Mouse (Mus musculus): Measurements from ENCODE around the gene Mcat. TPM values are rescaled to one million over a fixed set of nuclear protein-coding genes. Genes with fewer than 3 reads are reported as not detected.
"Not testable (repeated sequence)": the region's sequence is repeated elsewhere in the genome, so short reads cannot be mapped to it uniquely, and the experiment has no call there.

The Mcat gene
- polyA plus RNA-seq, 1 experiment from 2014 or later: 25.8 TPM

DNA sequence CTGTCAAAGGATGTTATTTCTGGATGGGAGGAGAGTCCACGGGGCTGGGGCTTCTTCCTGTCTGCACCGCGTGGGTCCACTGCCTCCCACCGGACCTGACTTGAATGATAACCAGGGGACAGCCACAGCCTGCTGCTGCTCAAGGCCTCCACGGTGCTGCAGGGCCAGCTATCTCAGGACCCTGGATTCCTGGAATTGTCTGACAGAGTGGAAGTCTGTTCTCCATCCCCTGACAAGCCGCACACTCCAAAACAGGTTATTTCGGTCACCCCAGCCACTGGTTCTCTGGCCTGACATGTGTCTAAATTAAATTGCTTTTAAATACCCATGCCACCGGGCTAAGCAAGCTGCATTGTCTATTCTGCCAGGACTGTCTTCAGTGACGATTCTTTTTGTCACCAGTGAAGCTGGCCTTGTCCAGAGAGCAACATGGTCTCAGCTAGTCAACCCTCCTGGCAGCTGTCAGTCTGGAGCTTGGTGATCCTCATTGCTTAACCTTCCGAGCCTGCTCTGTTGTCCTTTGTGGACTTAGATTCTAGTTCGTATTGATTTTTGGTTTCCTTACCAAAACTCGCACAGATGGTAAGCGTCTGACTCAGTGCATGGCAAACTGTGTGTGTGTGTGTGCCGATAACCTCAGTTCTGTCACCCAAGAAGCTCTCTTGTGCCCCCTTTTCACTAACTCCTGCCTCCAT lies 39.8 kb downstream of the Mcat start:
- no peaks in the 10 kb centered on the region for H3K27me3 ChIP-seq
- peak overlapping the region; percentile 14 for H3K4me3 ChIP-seq
- WGBS: 22% methylated on average over 14 of the region's 14 CpGs
- no peaks in the 10 kb centered on the region for H3K9me3 ChIP-seq (replicated peaks)
- peak; percentile 87 for ATAC-seq (replicated peaks; ENCODE audit: insufficient number of reproducible peaks, insufficient read depth, low FRiP score, low read depth)
- peaks cover 66% of the 10 kb centered on the region for H3K4me1 ChIP-seq (replicated peaks)
- peak overlapping the region; percentile 83 for H3K4me2 ChIP-seq
- H3K36me3 ChIP-seq: no peaks in the 10 kb centered on the region
- peak overlapping the region; percentile 37 for H3K9ac ChIP-seq
- H3K27ac ChIP-seq: peak overlapping the region; percentile 95

DNA sequence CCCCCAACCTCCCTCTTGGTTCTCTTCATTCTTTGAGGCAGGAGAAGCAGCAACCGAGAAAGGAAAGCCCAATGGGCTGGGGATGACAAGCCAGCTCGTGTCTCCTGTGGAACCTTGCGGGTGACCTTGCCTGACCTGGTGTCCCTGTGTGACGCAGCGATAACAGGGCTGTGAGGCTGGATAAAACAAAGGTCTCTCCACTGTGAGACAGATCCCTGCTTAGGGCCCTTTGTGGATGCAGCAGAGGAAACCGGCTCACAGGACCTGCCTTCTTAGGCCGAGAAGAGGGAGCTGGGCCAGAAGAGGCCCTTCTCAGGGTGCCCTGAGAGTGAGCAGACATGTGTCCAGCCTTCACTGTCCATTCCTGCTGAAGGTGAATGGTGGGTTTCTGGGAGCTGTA lies 40.4 kb downstream of the Mcat start:
- Histone ChIP-seq H3K36me3 (no peaks in the 10 kb centered on the region), H3K4me2 (peak overlapping the region; percentile 83), H3K9me3 (replicated peaks) (no peaks in the 10 kb centered on the region), H3K27ac (peak overlapping the region; percentile 95), H3K27me3 (no peaks in the 10 kb centered on the region), H3K9ac (peak overlapping the region; percentile 37; the same call in 1 of the 2 replicates), H3K4me1 (replicated peaks) (peaks cover 66% of the 10 kb centered on the region), H3K4me3 (no peak overlapping the region)
- WGBS: 19% methylated on average over 7 of the region's 7 CpGs
- peak; percentile 72 for ATAC-seq (replicated peaks; ENCODE audit: insufficient number of reproducible peaks, insufficient read depth, low FRiP score, low read depth)

DNA sequence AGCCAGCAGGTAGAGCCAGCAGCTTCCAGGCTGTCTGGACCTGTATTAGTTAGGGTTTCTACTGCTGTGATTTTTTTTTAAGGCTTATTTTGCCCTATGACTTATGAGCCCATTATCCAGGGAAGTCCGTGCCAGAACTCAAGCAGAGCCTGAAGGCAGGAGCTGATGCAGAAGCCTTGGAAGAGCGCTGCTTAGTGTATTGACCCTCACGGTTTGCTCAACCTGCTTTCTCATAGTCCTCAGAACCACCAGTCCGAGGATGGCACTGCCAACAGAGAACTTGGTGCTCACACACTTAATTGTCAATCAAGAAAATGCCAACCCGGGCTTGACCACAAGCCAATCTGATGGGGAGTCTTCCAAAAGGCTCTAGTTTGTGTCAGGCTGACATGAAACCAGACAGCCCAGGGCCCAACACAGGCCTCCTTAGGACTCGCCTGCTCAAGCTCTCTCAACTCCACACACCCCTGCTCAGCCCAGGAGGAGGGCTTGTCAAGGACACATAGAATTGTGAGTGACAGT lies 42.7 kb downstream of the Mcat start:
- peak overlapping the region; percentile 25; the same call in 1 of the 2 replicates for H3K27ac ChIP-seq
- no peak overlapping the region for H3K9ac ChIP-seq
- H3K4me3 ChIP-seq: no peak overlapping the region
- H3K9me3 ChIP-seq (replicated peaks): no peaks in the 10 kb centered on the region
- H3K4me2 ChIP-seq: no peak overlapping the region
- peaks cover 56% of the 10 kb centered on the region for H3K4me1 ChIP-seq (replicated peaks)
- ATAC-seq (replicated peaks; ENCODE audit: insufficient number of reproducible peaks, insufficient read depth, low FRiP score, low read depth): no peak
- 79% methylated on average over 6 of the region's 6 CpGs for WGBS
- no peaks in the 10 kb centered on the region for H3K36me3 ChIP-seq
- no peaks in the 10 kb centered on the region for H3K27me3 ChIP-seq

DNA sequence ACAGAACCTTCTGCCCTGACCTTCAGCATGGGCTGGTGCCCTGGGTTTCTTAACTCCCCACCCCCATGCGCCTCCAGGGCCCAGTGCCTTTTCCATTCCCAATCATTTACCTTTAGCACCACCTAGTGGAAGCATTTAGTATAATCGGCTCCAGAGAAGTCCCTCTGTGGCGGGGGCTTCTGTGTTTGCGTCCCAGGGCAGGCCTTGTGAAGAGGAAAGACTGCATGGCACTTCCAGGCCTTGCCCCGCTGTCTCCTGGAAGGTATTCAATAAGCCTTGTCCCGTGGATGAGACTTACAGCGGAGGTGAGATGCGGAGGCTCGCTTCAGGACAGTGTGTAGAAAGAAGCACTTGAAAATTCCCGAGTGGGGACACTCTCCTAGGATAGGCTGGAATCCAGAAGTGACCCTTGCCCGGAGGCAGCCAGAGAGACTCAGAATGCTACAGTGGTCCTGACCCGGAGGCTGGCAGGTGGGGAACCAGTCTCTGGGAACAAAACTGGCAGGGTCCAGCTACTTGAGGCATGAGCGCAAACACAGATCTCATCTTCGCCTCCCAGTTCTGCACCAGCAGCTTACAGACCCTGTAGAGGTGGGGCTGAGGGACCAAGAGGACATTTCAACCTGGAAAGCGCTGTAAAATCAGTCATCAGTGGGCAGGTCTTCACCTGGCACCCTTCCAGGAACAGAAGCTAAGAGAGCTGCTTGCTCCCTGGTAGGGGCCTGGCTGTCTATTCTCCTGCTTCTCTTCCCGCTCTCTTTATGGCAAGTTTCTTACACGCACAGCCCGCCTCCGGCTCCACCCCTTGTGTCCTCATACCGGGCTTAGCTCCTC lies 45.2 kb downstream of the Mcat start:
- H3K4me3 ChIP-seq: no peak overlapping the region
- peaks cover 31% of the 10 kb centered on the region for H3K4me1 ChIP-seq (replicated peaks)
- no peaks in the 10 kb centered on the region for H3K36me3 ChIP-seq
- 29% methylated on average over 20 of the region's 20 CpGs for WGBS
- H3K9ac ChIP-seq: no peak overlapping the region
- no peak overlapping the region for H3K27ac ChIP-seq
- no peaks in the 10 kb centered on the region for H3K27me3 ChIP-seq
- ATAC-seq (replicated peaks; ENCODE audit: insufficient number of reproducible peaks, insufficient read depth, low FRiP score, low read depth): peak; percentile 67; the same call in 1 of the 2 replicates
- H3K9me3 ChIP-seq (replicated peaks): no peaks in the 10 kb centered on the region
- peak overlapping the region; percentile 36; the same call in 1 of the 2 replicates for H3K4me2 ChIP-seq

DNA sequence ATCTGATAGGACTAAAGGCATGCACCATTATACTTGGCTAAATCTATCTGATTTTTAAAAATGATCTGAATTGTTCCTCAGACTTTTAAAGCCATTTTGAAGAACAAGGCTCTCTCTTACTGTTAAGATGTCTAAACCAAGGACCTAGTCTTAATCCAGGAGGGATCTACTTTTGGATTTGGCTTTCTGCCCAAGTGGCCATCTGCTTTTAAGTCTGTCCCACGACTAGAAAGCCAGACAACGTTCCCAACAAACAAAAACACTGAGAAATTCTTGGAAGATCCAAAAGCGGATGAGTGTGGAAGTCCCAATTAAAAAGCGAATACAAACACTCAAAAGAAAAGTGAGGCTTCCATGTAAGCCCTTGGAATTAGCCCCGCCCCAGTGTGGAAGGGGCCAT lies 48.6 kb downstream of the Mcat start:
- peaks cover 18% of the 10 kb centered on the region for H3K4me1 ChIP-seq (replicated peaks)
- no peak for ATAC-seq (replicated peaks; ENCODE audit: insufficient number of reproducible peaks, insufficient read depth, low FRiP score, low read depth)
- no peaks in the 10 kb centered on the region for H3K36me3 ChIP-seq
- no peaks in the 10 kb centered on the region for H3K27me3 ChIP-seq
- no peak overlapping the region for H3K4me3 ChIP-seq
- 58% methylated on average over 5 of the region's 5 CpGs for WGBS
- no peak overlapping the region for H3K9ac ChIP-seq
- H3K9me3 ChIP-seq (replicated peaks): no peaks in the 10 kb centered on the region
- no peak overlapping the region for H3K27ac ChIP-seq
- H3K4me2 ChIP-seq: no peak overlapping the region

DNA sequence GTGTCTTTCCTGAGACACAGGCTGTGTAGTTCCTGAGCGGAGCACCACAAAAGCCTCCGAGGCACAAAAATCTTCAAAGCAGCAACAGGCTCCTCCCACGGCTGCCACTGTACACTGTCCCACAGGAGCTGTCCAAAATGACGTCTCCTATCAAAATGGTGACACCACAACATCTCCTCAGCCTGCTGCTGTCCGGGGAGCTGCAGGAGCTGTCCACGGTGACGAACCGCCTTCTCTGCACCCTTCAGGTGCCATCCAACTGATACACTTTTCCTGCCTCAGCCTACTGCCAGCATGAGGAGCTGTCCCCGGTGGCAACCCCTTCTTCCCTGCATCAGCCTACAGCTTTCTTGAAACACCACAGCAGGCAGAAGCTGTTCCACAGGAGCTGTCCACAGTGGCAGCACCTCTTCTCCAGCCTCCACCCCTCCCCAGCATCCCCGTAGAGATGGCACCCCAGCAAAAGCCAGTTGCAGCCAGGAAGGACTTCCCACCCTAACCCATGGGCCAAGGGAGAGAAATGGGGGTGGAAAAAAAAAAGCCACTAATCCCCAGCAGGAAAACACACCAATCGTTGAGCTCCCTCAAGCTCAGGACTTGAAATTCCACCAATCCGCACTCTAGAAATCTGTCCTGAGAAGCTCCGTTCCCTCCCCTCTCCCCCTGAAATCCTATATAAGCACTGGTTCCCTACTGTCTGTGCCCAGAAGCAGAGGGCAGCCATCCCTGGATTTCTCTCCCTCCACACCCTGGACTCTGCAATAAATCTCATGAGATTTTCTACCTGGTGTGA lies 50.9 kb downstream of the Mcat start:
- Histone ChIP-seq H3K27me3 (no peaks in the 10 kb centered on the region), H3K9ac (no peak overlapping the region), H3K36me3 (no peaks in the 10 kb centered on the region), H3K4me2 (no peak overlapping the region), H3K27ac (no peak overlapping the region), H3K9me3 (replicated peaks) (no peaks in the 10 kb centered on the region), H3K4me1 (replicated peaks) (peaks cover 10% of the 10 kb centered on the region), H3K4me3 (no peak overlapping the region)
- WGBS: 57% methylated on average over 13 of the region's 13 CpGs
- ATAC-seq (replicated peaks; ENCODE audit: insufficient number of reproducible peaks, insufficient read depth, low FRiP score, low read depth): no peak

DNA sequence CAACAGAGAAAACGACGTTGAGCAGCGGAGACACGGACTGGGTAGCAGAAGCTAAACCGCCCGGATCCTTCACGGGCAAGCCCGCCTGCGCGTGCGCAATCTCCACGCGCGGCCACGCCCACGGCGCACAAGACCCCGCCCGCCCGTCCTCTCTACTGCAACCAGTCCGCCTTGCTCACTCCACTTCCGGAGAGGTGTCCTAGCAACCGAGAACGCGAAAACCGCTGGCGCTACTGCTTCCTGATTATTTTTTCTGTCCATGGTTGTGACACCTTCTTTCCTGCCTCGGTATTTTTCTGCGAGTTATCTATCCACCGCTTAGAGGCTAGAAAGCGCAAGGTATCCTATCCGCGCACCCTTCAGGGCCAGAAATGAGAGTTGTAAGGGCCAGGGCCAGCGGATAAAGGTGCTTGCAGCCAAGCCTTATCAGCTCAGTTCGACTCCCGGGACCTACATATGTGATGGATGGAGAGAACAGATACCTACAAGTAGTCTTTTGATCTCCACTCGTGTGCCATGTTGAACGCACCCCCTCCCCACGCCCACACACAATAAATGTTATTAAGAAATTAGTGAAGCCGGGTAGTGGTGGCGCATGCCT lies 52.7 kb downstream of the Mcat start, which contains the start of gene Ttll1:
TSS of gene Ttll1 (minus strand) at position 89 of the 601 bp plus-strand sequence.
- peak; percentile 92 for ATAC-seq (replicated peaks; ENCODE audit: insufficient number of reproducible peaks, insufficient read depth, low FRiP score, low read depth)

DNA sequence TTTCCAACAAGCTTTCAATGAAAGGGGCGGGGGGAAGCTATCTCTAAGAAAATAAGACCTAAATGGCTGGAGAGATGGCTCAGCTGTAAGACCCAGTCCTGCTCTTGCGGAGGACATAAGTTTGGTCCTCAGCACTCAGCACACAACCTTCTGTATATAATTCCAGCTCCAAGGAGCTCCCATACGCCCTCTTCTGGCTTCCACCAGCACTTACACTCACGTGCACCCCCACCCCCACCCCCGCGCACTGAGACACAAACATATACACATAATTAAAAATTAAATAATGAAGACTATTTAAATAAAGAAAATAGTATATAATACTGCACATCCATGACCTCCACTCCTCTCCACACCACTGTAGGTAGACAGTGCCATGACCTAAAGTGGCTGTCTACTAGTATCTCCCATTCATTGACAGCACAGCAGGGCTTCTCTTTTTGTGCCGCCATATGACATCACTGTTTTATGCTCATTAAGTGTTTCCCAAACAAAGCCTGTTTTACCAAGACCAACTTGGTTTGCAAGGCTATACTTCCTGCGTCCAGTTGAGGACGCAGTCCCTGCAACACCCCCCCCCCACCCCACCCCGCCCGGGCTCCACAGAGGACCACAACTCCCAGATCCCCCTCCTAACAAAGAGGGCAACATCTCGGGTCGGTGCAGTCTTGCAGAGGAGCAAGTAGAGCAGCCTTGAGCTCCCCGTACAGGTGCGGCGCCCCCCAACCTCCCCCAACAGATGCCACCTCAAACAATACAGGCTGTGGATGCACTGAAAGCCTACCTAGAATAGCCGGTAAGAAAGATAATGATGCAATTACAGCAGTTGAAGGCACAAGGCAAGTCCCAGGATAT lies 53.4 kb downstream of the Mcat start:
- Histone ChIP-seq H3K4me2 (peak overlapping the region; percentile 83), H3K4me1 (replicated peaks) (peaks cover 10% of the 10 kb centered on the region), H3K27ac (peak overlapping the region; percentile 55), H3K9ac (peak overlapping the region; percentile 57), H3K4me3 (peak overlapping the region; percentile 60), H3K36me3 (0 out of 2 replicates have a peak, but pooled peaks cover 1% of the 10 kb centered on the region), H3K27me3 (no peaks in the 10 kb centered on the region), H3K9me3 (replicated peaks) (no peaks in the 10 kb centered on the region)
- 23% methylated on average over 17 of the region's 17 CpGs for WGBS
- peak; percentile 53 for ATAC-seq (replicated peaks; ENCODE audit: insufficient number of reproducible peaks, insufficient read depth, low FRiP score, low read depth)

More for the DNA sequence above, 52.7 kb downstream of the Mcat start, which contains the start of gene Ttll1:
- peaks cover 10% of the 10 kb centered on the region for H3K4me1 ChIP-seq (replicated peaks)
- peak within 1 kb of the TSS; percentile 60 for H3K4me3 ChIP-seq
- no peaks in the 10 kb centered on the region for H3K9me3 ChIP-seq (replicated peaks)
- H3K4me2 ChIP-seq: peak within 1 kb of the TSS; percentile 83
- H3K27me3 ChIP-seq: no peaks in the 10 kb centered on the region
- 8% methylated on average over 41 of the region's 41 CpGs for WGBS
- peak within 1 kb of the TSS; percentile 55 for H3K27ac ChIP-seq
- no peaks in the 10 kb centered on the region for H3K36me3 ChIP-seq
- peak within 1 kb of the TSS; percentile 57 for H3K9ac ChIP-seq

DNA sequence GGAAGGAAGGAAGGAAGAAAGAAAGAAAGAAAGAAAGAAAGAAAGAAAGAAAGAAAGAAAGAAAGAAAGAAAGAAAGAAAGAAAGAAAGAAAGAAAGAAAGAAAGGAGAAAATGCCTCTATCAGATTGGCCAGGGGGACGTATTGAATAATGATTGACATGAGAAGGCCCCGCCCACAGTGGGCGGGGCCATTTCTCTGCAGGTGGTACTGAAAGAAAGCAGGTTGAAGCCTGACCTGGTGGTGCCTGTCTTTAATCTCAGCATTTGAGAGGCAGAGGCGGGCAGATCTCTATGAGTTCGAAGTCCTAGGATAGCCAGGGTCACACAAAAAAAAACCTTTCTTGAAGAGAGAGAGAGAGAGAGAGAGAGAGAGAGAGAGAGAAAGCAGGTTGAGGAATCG lies 62.1 kb downstream of the Mcat start:
- not testable (repeated sequence) for ATAC-seq (replicated peaks; ENCODE audit: insufficient number of reproducible peaks, insufficient read depth, low FRiP score, low read depth); H3K4me3 ChIP-seq; H3K4me2 ChIP-seq; H3K9me3 ChIP-seq (replicated peaks); H3K9ac ChIP-seq; H3K4me1 ChIP-seq (replicated peaks); H3K27me3 ChIP-seq; H3K27ac ChIP-seq
- peaks cover 11% of the 10 kb centered on the region; the same call in 1 of the 2 replicates for H3K36me3 ChIP-seq
- WGBS: 60% methylated on average over 6 of the region's 6 CpGs

DNA sequence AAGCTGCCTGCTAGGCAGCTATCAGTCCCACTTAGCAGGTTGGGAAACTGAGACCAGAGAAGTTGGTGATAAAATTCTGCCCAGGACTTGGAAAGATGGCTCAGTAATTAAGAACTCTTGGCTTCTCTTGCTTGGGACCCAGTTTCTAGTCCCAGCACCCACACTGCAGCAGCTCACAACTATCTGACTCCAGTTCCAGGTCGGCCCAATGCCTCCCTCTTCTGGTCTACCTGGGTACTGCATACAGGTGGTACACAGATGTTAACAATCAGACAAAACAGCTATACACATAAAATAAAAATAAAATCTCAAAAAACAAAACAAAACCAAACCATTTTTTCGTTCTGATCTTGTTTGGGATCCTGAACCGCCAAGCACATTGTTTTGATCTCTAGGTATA lies 63.2 kb downstream of the Mcat start:
- no peaks in the 10 kb centered on the region for H3K4me1 ChIP-seq (replicated peaks)
- no peak for ATAC-seq (replicated peaks; ENCODE audit: insufficient number of reproducible peaks, insufficient read depth, low FRiP score, low read depth)
- no peak overlapping the region for H3K27ac ChIP-seq
- H3K9ac ChIP-seq: no peak overlapping the region
- peaks cover 15% of the 10 kb centered on the region; the same call in 1 of the 2 replicates for H3K36me3 ChIP-seq
- no peaks in the 10 kb centered on the region for H3K9me3 ChIP-seq (replicated peaks)
- no peak overlapping the region for H3K4me3 ChIP-seq
- no peaks in the 10 kb centered on the region for H3K27me3 ChIP-seq
- WGBS: 54% methylated on average over 3 of the region's 3 CpGs
- H3K4me2 ChIP-seq: no peak overlapping the region

All from heart, embryonic 15.5 days (tissue).